Comparison of ENCODE assay signal across 10 mouse cellular contexts in the genomic region with DNA sequence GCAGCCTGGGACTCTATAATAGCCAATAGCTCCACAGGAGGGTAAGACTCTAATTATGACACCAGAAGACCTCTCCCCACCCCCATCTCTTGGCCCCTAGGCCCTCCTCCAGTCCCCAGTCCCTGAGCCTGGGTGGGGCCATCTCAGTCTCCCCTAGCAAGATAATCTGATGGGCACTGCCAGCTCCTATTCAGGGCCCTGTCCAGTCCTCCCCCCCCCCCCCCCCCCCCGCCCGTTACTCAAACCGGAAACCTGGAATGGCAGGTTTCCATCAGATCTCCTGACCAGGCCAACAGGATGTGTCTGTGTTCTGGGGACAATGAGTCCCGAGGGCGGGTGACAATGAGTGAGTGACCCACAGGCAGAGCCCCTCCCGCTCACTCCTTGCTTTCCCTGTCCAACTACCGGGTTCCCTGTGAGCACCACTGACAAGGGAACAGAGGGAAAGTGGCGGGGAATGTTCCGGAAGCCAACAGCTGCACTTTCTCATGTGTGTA.
DNase-seq lines count a peak whose midpoint lies in the region; ATAC-seq and TF ChIP-seq lines count a peak whose summit lies in the region.
"Had no signal": no experiment of that assay in that cellular context is flagged by ENCODE, and none has a peak within 500 bp of the region (broad histone marks: within the 10 kb centered on the region; RNA-seq: fewer than 3 reads in every experiment).

No protein-coding gene starts in this region.

- peaks cover 24% of the 10 kb centered on the region for H3K36me3 ChIP-seq in liver, embryonic 14.5 days (replicated peaks; ENCODE audit: control insufficient read depth, insufficient read depth, low read depth)
- peaks cover 70% of the 10 kb centered on the region for H3K36me3 ChIP-seq in heart, embryonic 15.5 days
- H3K36me3 ChIP-seq in small intestine, adult 2 months (ENCODE audit: control insufficient read depth, insufficient read depth, low read length) = no peaks in the 10 kb centered on the region; the same call in 1 of the 2 replicates

- WGBS in liver, embryonic 14.5 days (ENCODE audit: insufficient replicate concordance) = 45% methylated on average over 8 of the region's 9 CpGs
- 40% methylated on average over 8 of the region's 9 CpGs for WGBS in heart, embryonic 15.5 days
- 31% methylated on average over 9 of the region's 9 CpGs for WGBS in small intestine, adult 2 months

- no peak overlapping the region for H3K4me3 ChIP-seq in liver, embryonic 14.5 days (ENCODE audit: insufficient read depth in 1 of 2, low read depth in 2 of 2, low read length in 2 of 2)
- no peak overlapping the region for H3K4me3 ChIP-seq in heart, embryonic 15.5 days
- no peak overlapping the region for H3K4me3 ChIP-seq in small intestine, adult 2 months (ENCODE audit: low read depth, low read length)
- H3K4me3 ChIP-seq: embryonic facial prominence, embryonic 13.5 days; neural tube, embryonic 13.5 days had no signal

- H3K27me3 ChIP-seq in liver, embryonic 14.5 days (ENCODE audit: control insufficient read depth, insufficient read depth, low read length) = no peaks in the 10 kb centered on the region
- no peaks in the 10 kb centered on the region for H3K27me3 ChIP-seq in heart, embryonic 15.5 days
- no peaks in the 10 kb centered on the region for H3K27me3 ChIP-seq in small intestine, adult 2 months (ENCODE audit: control insufficient read depth, insufficient read depth, low read length)
- H3K27me3 ChIP-seq: embryonic facial prominence, embryonic 13.5 days; neural tube, embryonic 13.5 days had no signal

- TF ChIP-seq EP300 in liver, embryonic 14.5 days (IDR thresholded peaks at IDR 0.05; ENCODE audit: low read depth) = no peak

- no peak overlapping the region for H3K9ac ChIP-seq in liver, embryonic 14.5 days (replicated peaks)
- H3K9ac ChIP-seq in heart, embryonic 15.5 days = no peak overlapping the region
- H3K9ac ChIP-seq: embryonic facial prominence, embryonic 13.5 days; neural tube, embryonic 13.5 days had no signal

- no peak for DNase-seq in liver, embryonic 14.5 days (ENCODE audit: low read depth in 3 of 3, low spot score in 3 of 3)
- no peak for DNase-seq in liver
- DNase-seq in kidney, postnatal 25 days = peak; percentile 64 to 90
- no peak for DNase-seq in right cerebral cortex, postnatal 4 days
- no peak for DNase-seq in adipocyte (ENCODE audit: low spot score)
- no peak for DNase-seq in urinary bladder, postnatal 4 days (ENCODE audit: low spot score in 2 of 2)

- TF ChIP-seq POLR2A in small intestine, adult 2 months (IDR thresholded peaks at IDR 0.05; ENCODE audit: low read depth, low read length) = no peak

- TF ChIP-seq CTCF in liver, embryonic 14.5 days (IDR thresholded peaks at IDR 0.05; ENCODE audit: low read depth) = no peak
- no peak for TF ChIP-seq CTCF in small intestine, adult 2 months (IDR thresholded peaks at IDR 0.05; ENCODE audit: extremely low read depth, insufficient read length, insufficient replicate concordance, low read depth, low read length)

- no peak overlapping the region for H3K4me2 ChIP-seq in liver, embryonic 14.5 days (ENCODE audit: low read depth)
- H3K4me2 ChIP-seq in heart, embryonic 15.5 days = no peak overlapping the region
- H3K4me2 ChIP-seq: embryonic facial prominence, embryonic 13.5 days; neural tube, embryonic 13.5 days had no signal

- no peaks in the 10 kb centered on the region for H3K4me1 ChIP-seq in liver, embryonic 14.5 days (replicated peaks; ENCODE audit: control insufficient read depth in 2 of 2, insufficient read depth in 2 of 2, low read length in 1 of 2)
- H3K4me1 ChIP-seq in heart, embryonic 15.5 days (replicated peaks) = peaks cover 22% of the 10 kb centered on the region
- no peaks in the 10 kb centered on the region for H3K4me1 ChIP-seq in small intestine, adult 2 months (ENCODE audit: control insufficient read depth, insufficient read depth, insufficient read length, low read length)
- H3K4me1 ChIP-seq: embryonic facial prominence, embryonic 13.5 days; neural tube, embryonic 13.5 days had no signal

- no peaks in the 10 kb centered on the region for H3K9me3 ChIP-seq in liver, embryonic 14.5 days (ENCODE audit: control insufficient read depth, low read length)
- H3K9me3 ChIP-seq in heart, embryonic 15.5 days (replicated peaks) = no peaks in the 10 kb centered on the region
- H3K9me3 ChIP-seq: embryonic facial prominence, embryonic 13.5 days; neural tube, embryonic 13.5 days had no signal

- 0 out of 2 replicates have a peak, but pooled peaks have one; percentile 34 for ATAC-seq in liver, embryonic 14.5 days (ENCODE audit: insufficient read depth)
- peak; percentile 81 for ATAC-seq in heart, embryonic 15.5 days (replicated peaks; ENCODE audit: insufficient number of reproducible peaks, insufficient read depth, low FRiP score, low read depth)

- no peak overlapping the region for H3K27ac ChIP-seq in liver, embryonic 14.5 days
- H3K27ac ChIP-seq in heart, embryonic 15.5 days = peak overlapping the region; percentile 81
- H3K27ac ChIP-seq in small intestine, adult 2 months (ENCODE audit: insufficient read depth, low read depth, low read length) = peak overlapping the region; percentile 23; the same call in 1 of the 2 replicates
- H3K27ac ChIP-seq: embryonic facial prominence, embryonic 13.5 days; neural tube, embryonic 13.5 days had no signal

Comparison
In these comparisons a context has a peak if more than half of its experiments do, and no peak if none do; other contexts are left out.
1. DNase-seq: peak in kidney, postnatal 25 days (2 of 2); none in liver, embryonic 14.5 days (0 of 3), liver (single experiment), right cerebral cortex, postnatal 4 days (single experiment), adipocyte (single experiment) and urinary bladder, postnatal 4 days (0 of 2).